Mouse (Mus musculus) cerebellum, postnatal 10 days (tissue): ENCODE results near the gene Rfxank.

Experiments used
- DNase-seq, 2 experiments: peaks; one replicate each; pipeline ENCODE4 v3.0.0; 2021; ENCODE audit warnings: mixed read lengths in 2 of 2

Rfxank gene

DNA sequence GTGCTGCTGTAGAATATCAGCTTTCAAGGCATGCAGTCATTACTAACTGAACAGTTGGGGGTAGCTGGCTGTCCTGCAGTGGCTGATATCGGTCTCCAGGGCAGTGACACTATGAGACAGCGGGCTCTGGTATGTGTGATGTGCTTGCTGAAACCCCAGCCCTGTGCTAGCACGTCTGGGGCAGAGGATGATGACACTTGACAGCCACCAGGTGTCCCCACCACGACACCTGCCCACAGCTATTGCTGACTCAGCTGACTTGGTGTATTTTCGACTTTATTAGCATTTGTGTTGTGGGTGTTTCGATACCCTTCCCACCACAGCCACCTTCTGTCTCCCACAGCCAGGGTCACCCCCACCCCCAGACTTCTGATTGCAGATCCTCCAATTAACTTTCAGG, 34.4 kb downstream of the Rfxank start:
- peak; percentile 68 to 70 for DNase-seq

DNA sequence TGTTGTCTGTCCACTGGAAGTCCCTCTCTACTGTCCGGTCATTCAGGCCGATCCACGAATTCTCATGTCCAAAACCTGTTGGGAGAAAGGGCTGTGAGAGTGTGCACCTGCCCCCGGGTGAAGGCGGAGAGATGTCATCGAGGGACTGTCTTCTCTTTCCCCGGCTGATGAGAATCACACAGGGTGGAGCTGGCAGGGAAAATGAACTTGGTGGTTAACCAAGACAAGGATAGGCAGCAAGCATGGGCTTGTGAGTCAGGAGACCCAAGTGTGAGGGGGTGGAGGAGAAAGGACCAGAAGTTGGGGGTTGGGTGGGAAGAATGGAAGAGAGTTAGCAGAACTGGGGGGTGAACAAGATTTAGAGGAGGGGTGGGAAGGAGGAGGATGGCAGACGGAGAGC, 38.7 kb downstream of the Rfxank start:
- no peak for DNase-seq

DNA sequence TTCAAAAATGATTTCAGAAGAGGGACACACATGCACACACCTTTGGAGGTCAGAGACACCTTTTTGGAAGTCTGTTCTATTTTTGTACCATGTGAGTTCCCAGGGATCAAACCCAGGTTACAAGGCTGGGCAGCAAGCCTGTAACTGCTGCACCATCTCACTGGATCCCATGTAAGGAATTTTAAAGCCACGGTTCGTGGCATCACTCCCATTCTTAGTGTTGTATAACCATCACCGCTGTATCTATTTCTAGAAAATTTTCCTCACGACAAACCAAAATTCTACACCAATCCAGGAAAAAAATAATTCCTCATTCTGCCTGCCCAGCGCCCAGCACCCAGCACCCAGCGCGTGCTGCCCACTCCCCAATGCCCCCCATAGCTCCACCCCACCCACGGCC, 39.7 kb downstream of the Rfxank start:
- DNase-seq, result no peak

DNA sequence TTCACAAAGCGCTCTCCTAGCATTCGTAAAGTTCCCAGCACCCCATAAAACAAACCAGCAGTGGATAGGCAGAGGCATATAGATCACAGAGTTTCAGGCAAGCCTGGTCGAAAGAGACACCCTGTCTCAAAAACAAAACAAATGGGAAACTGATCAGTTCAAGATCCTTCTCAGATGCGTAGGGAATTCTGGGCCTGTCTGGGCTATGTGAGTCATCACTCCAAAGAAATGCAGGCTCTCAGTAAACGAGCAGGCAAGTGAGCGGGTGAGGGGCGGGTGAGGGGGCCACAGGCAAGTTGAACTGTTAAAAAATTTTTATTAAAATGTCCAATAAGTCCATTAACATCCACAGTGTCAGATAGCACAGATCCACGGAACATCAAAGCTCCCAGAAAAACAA, 46.2 kb downstream of the Rfxank start:
- no peak for DNase-seq

DNA sequence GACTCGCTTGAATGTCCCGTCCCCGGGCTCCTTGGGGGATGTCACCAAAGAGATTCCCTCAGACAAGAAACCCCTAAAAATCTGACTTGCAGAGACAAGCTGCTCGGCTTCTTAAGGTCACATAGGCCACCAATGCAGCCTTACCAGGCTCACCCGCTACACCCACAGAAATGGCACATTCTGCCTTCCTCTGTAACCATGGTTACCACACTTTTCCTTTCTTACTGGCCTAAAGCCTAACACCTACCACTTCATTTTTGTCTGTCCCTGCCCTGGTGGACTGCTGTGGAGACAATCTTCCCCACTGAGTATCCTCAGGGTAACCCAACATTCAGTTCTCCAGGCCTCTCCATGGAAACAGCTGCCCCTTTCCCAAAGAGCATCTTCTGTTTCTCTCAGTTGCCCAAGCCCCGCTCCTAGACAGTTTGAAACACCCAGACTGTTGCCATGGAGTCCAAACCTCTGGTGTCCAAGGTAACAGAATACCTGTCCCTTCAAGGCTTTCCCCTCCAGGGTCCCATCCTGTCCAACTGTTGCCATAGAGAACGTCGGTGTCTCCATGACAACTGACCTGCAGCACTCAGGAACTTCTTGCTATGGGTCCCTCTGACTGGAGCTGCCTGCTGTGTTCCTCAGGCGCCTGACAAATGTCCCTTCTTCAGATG, 49.5 kb downstream of the Rfxank start:
- DNase-seq, result no peak

DNA sequence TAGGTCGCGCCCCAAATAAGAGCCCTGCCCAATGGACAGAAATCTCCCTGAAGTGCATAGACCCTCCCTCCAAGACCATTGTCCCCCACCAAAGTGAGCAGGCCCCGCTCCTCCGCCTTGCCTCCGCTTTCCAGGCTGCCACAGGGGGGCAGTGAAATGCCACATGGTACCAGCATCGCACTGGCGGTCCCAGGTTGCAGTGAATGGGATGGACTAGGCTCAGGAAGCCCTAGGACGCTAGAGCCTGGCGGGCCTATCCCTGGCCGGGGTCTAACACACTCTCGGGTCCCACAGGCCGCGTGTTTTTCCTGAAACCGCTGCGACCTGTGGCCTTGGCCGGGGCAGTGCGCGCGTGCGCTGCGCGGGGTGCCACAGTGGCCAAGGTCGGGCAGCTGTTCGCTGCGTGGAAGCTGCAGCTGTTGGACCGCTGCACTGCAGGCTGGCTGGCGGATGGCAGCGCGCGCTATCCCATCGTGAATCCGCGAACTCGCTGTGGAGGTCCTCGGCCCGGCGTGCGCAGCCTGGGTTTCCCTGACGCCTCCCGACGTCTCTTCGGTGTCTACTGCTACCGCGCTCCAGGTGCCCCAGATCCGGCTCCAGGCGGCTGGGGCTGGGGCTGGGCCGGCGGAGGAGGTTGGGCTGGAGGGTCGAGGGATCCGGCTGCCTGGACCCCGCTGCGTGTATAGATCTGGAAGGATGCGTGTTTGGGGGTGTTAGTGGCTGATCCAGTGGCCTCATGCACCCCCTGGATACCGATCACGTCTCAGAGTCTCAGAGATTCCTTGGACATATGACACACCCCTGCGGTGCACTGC, 50.9 kb downstream of the Rfxank start:
- peak; percentile 82 to 84 for DNase-seq

DNA sequence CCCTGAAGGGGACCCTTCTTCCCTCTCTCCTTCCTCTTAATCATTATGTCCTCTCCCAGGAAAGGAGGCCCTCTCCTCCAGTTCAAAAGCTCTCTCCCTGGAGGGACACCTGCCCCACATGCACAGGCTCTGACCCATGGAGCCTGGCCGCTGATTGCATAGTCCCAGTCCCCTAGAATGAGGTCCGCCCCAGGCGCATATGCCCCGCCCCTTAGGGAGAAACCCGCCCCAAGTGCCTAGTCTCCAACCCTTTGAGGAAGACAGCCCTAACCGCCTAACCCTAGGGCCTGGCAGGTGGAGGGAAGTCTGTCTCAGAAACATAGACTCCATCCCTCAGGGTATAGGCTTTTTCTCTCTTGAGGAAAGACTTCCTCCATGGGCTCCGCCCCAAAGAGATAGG, 51.7 kb downstream of the Rfxank start:
- peak in 1 of 2 experiments; percentile 25 for DNase-seq

DNA sequence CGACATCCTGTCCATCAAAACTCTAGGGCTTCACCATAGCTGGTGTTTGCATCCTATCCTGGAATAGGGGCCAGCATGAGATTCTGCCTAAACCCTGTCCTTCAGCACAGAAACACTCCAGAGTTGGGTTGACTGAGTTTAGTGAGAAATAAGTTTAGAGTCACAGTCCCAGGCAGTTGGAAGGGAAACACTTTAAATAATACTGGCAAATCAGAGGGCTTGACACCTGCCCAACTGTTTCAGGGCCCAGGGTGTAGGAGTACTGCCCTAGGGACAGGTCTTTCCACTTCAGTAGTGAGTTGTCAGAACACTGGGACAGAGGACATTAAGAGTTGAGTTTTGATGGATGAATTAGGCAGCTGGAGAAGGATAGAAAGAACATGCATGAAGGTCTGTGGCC, 52.8 kb downstream of the Rfxank start:
- no peak for DNase-seq

DNA sequence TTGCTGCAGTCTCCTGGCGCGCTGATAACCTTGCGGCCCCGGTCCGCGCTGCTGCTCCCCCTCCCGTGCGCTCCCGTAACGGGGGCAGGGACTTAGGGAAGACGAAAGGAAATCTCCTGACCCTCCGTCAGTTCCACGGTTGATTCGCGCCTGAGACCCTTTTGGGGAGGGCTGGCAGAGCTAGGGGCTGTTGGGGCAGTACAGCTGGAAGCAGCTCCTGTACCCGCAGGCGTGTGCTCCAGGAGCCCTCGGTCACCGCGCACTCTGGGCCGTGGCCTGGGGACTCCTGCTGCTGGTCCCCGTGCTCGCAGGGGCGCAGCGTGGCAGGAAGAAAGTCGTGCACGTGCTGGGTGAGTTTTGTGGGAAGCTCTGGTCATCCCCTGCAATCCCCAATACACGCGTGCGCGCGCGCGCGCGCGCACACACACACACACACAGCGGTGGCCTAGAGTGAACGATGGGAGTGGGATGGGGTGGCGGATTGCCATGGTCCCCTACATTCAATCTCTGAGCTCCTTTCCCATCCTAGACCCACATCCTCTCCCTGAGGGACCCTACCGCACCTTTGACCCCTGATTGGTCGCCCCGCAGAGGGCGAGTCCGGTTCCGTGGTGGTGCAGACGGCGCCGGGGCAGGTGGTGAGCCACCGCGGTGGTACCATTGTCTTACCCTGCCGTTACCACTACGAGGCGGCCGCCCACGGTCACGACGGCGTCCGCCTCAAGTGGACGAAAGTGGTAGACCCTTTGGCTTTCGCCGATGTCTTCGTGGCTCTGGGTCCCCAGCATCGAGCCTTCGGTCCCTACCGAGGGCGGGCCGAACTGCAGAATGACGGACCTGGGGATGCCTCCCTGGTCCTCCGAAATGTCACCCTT, 54.5 kb downstream of the Rfxank start:
- DNase-seq, result peak; percentile 48 to 62

DNA sequence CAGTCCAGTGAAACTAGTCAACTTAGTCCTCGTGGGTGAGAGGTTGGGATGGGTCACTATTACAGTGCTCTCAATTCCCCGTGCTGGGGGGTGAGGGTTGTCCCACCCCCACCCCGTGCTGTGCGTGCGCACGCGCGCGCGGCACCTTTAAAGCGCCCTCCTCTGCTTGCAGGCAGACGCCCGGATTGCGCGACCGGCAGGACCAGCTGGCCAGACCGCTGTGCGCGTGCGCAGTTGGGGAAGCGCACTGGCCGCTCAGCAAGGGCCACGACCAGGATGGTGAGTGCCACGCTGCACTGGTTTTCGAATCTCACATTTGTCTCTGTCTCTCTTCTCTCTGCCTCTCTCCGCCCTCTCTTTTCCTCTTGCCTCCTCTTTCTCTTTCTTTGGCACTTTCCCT, 55.7 kb downstream of the Rfxank start, which contains the start of gene Hapln4:
TSS of gene Hapln4 (plus strand) at position 173 of the 400 bp plus-strand sequence.
- DNase-seq, result peak; percentile 72 to 77

DNA sequence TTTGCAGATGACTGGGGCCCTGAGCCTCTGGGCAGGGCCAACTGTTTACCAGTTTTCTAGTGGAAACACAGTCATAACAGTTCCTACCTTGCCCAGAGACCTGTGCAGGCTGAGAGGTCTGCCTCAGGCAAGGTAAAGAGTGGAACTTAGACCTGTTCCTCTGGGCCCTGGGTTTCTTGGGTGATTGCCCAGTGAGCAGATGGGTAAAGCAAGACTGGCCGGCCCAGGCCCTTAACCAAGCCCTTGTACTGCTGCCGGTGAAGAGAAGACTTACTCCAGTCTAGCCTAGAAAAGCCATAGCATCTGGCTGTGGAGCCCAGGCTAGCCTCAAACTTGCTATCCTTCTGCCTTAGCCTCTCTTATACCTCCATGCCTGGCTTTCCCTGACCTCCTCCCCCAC, 57.0 kb downstream of the Rfxank start:
- DNase-seq, result peak; percentile 37 to 57
